33 mouse cellular contexts compared by ENCODE assay signal in genomic region chr3:107253925-107254324, GRCm38 (mm10). TPM values are rescaled to one million over a fixed set of nuclear protein-coding genes. Genes with fewer than 3 reads are reported as not detected.
A peak's percentile ranks its signal among the peaks of the same experiment; 100 is the strongest.
DNase-seq lines count a peak whose midpoint lies in the region; ATAC-seq and TF ChIP-seq lines count a peak whose summit lies in the region.
"Had no signal": no experiment of that assay in that cellular context is flagged by ENCODE, and none has a peak within 500 bp of the region (broad histone marks: within the 10 kb centered on the region; RNA-seq: fewer than 3 reads in every experiment).

No protein-coding gene starts in this region.

- H3K79me2 ChIP-seq in CH12.LX (replicated peaks; ENCODE audit: control insufficient read depth, extremely low read depth, insufficient read depth, poor library complexity, severe bottlenecking) (no peaks in the 10 kb centered on the region), MEL (ENCODE audit: control insufficient read depth, insufficient read depth, low read length, poor library complexity) (no peaks in the 10 kb centered on the region)

- TF ChIP-seq CTCF in CH12.LX (conservative IDR thresholded peaks at IDR 0.05 in 1 of 2, IDR thresholded peaks at IDR 0.05 in 1 of 2; ENCODE audit: low read depth in 2 of 2, low read length in 2 of 2) (no peak), MEL (IDR thresholded peaks at IDR 0.05 in 2 of 3, conservative IDR thresholded peaks at IDR 0.05 in 1 of 3; ENCODE audit: control insufficient read depth in 1 of 3, insufficient read depth in 1 of 3, low read depth in 2 of 3, low read length in 3 of 3, poor library complexity in 1 of 3, severe bottlenecking in 1 of 3) (no peak)

- TF ChIP-seq POLR2A in CH12.LX (IDR thresholded peaks at IDR 0.05; ENCODE audit: low read depth, low read length) (no peak), MEL (IDR thresholded peaks at IDR 0.05; ENCODE audit: control insufficient read depth in 1 of 2, insufficient read depth in 1 of 2, low read depth in 1 of 2, low read length in 2 of 2, poor library complexity in 1 of 2) (no peak)

- H3K9me3 ChIP-seq in CH12.LX (replicated peaks; ENCODE audit: low read length) = no peaks in the 10 kb centered on the region
- H3K9me3 ChIP-seq in MEL (replicated peaks; ENCODE audit: insufficient read depth, low read length) = no peaks in the 10 kb centered on the region
- H3K9me3 ChIP-seq in embryonic facial prominence, embryonic 10.5 days = no peaks in the 10 kb centered on the region
- H3K9me3 ChIP-seq: embryonic facial prominence, embryonic 12.5 days; embryonic facial prominence, embryonic 15.5 days; forebrain, embryonic 12.5 days; forebrain, embryonic 15.5 days; heart, embryonic 12.5 days; heart, embryonic 15.5 days had no signal

- peak; percentile 56; the same call in 1 of the 2 replicates for ATAC-seq in frontal cortex, adult (ENCODE audit: low TSS enrichment)
- ATAC-seq: forebrain, embryonic 15.5 days; hindbrain, postnatal 0 days; inflammation-experienced regulatory T-cells, adult 6 months; intestine, embryonic 16.5 days; Patski had no signal

- H3K4me1 ChIP-seq in CH12.LX (ENCODE audit: control insufficient read depth in 1 of 2, insufficient read depth in 2 of 2) (peaks cover 2 to 10% of the 10 kb centered on the region in 2 experiments; a peak in 3 of 4 replicates), MEL (ENCODE audit: control insufficient read depth in 1 of 2, insufficient read depth in 2 of 2, low read length in 2 of 2) (no peaks in the 10 kb centered on the region)
- 0 out of 2 replicates have a peak, but pooled peaks cover 11% of the 10 kb centered on the region for H3K4me1 ChIP-seq in embryonic facial prominence, embryonic 10.5 days
- H3K4me1 ChIP-seq: embryonic facial prominence, embryonic 15.5 days; forebrain, embryonic 12.5 days; heart, embryonic 12.5 days; heart, embryonic 15.5 days had no signal

- in situ Hi-C loops in CH12.LX (cut with MboI; ENCODE audit: low pct_ligation_motif_present, low pct_unique_long_range_greater_than_20kb, low sequenced_read_pairs) = no loop called here

- 82% methylated on average over 5 of the region's 5 CpGs for WGBS in embryonic facial prominence, embryonic 10.5 days

- dilution Hi-C loops in CH12.LX (cut with MboI; ENCODE audit: extremely low pct_ligation_motif_present, extremely low pct_unique_long_range_greater_than_20kb, low sequenced_read_pairs) = no loop called here

- TF ChIP-seq RAD21 in CH12.LX (IDR thresholded peaks at IDR 0.05; ENCODE audit: low read depth, low read length) (no peak), MEL (IDR thresholded peaks at IDR 0.05; ENCODE audit: low read depth, low read length) (no peak)

- peaks cover 3% of the 10 kb centered on the region for H3K27me3 ChIP-seq in CH12.LX (replicated peaks)
- peaks cover 9 to 10% of the 10 kb centered on the region in 2 experiments for H3K27me3 ChIP-seq in MEL (ENCODE audit: control insufficient read depth in 1 of 2, insufficient read depth in 2 of 2, low read length in 2 of 2)
- no peaks in the 10 kb centered on the region; the same call in 1 of the 2 replicates for H3K27me3 ChIP-seq in embryonic facial prominence, embryonic 10.5 days (replicated peaks; ENCODE audit: low read depth, poor library complexity, severe bottlenecking)
- H3K27me3 ChIP-seq: embryonic facial prominence, embryonic 15.5 days; forebrain, embryonic 12.5 days; forebrain, embryonic 15.5 days; heart, embryonic 12.5 days; heart, embryonic 15.5 days had no signal

- no peak for DNase-seq in frontal cortex, adult 2 months (ENCODE audit: extremely low spot score in 1 of 2, low spot score in 1 of 2)
- DNase-seq in CH12.LX (ENCODE audit: extremely low read depth) (no peak), MEL (ENCODE audit: low read depth, low spot score) (no peak)
- DNase-seq in telencephalon, adult 2 months (ENCODE audit: low read depth, low spot score) = peak; percentile 10
- DNase-seq in embryonic facial prominence, embryonic 10.5 days (ENCODE audit: low spot score) = no peak
- no peak for DNase-seq in embryo, embryonic 10 days (ENCODE audit: low spot score)
- DNase-seq: adrenal gland, adult 2 months; adrenal gland, postnatal 14 days; B cell, adult 2 months; cerebellum, adult 11-12 months; cerebellum, adult 8-10 months; cerebellum, postnatal 36 days; gastrocnemius, postnatal 25 days; heart, adult 18-20 months; heart, postnatal 10 days; heart, postnatal 4 days had no signal

- no peak overlapping the region for H3K27ac ChIP-seq in CH12.LX (ENCODE audit: insufficient read depth, low read depth)
- H3K27ac ChIP-seq in MEL (ENCODE audit: control insufficient read depth, low read depth, low read length) = no peak overlapping the region
- H3K27ac ChIP-seq in embryonic facial prominence, embryonic 10.5 days (replicated peaks) = no peak overlapping the region
- H3K27ac ChIP-seq: embryonic facial prominence, embryonic 12.5 days; embryonic facial prominence, embryonic 15.5 days; forebrain, embryonic 12.5 days; forebrain, embryonic 15.5 days; heart, embryonic 15.5 days; hindbrain, embryonic 14.5 days; hindbrain, postnatal 0 days had no signal

- H3K9ac ChIP-seq in CH12.LX (ENCODE audit: insufficient read depth, low read depth) (no peak overlapping the region), MEL (ENCODE audit: control insufficient read depth, low read depth, low read length, poor library complexity, severe bottlenecking) (no peak overlapping the region)
- H3K9ac ChIP-seq: embryonic facial prominence, embryonic 12.5 days; embryonic facial prominence, embryonic 15.5 days; forebrain, embryonic 12.5 days; forebrain, embryonic 15.5 days; heart, embryonic 12.5 days; heart, embryonic 15.5 days; hindbrain, embryonic 14.5 days had no signal

- no peak for TF ChIP-seq EP300 in CH12.LX (IDR thresholded peaks at IDR 0.05; ENCODE audit: low read length)
- TF ChIP-seq EP300 in MEL (IDR thresholded peaks at IDR 0.05; ENCODE audit: low read depth in 1 of 2, low read length in 2 of 2) = no peak

- H3K36me3 ChIP-seq in CH12.LX (replicated peaks in 1 of 2; ENCODE audit: control insufficient read depth in 1 of 2, insufficient read depth in 1 of 2, low read length in 1 of 2) (no peaks in the 10 kb centered on the region), MEL (ENCODE audit: control insufficient read depth in 1 of 2, insufficient read depth in 2 of 2, low read length in 2 of 2) (no peaks in the 10 kb centered on the region)
- H3K36me3 ChIP-seq in embryonic facial prominence, embryonic 10.5 days (replicated peaks) = no peaks in the 10 kb centered on the region
- H3K36me3 ChIP-seq: embryonic facial prominence, embryonic 12.5 days; embryonic facial prominence, embryonic 15.5 days; forebrain, embryonic 12.5 days; forebrain, embryonic 15.5 days; heart, embryonic 12.5 days; heart, embryonic 15.5 days had no signal

- H3K4me3 ChIP-seq in CH12.LX (replicated peaks in 1 of 3; ENCODE audit: low read depth in 2 of 3, low read length in 2 of 3, poor library complexity in 1 of 3) (no peak overlapping the region), MEL (ENCODE audit: control insufficient read depth in 1 of 2, insufficient read depth in 1 of 2, low read depth in 2 of 2, low read length in 2 of 2) (no peak overlapping the region)
- no peak overlapping the region for H3K4me3 ChIP-seq in embryonic facial prominence, embryonic 10.5 days
- H3K4me3 ChIP-seq: embryonic facial prominence, embryonic 12.5 days; embryonic facial prominence, embryonic 15.5 days; forebrain, embryonic 12.5 days; forebrain, embryonic 15.5 days; heart, embryonic 12.5 days; heart, embryonic 15.5 days had no signal

- no peak overlapping the region for H3K4me2 ChIP-seq in CH12.LX (ENCODE audit: insufficient read depth, low read depth, poor library complexity, severe bottlenecking)
- H3K4me2 ChIP-seq: embryonic facial prominence, embryonic 12.5 days; embryonic facial prominence, embryonic 15.5 days; forebrain, embryonic 12.5 days; forebrain, embryonic 15.5 days; heart, embryonic 12.5 days; heart, embryonic 15.5 days; hindbrain, embryonic 14.5 days had no signal

RNA-seq across cellular contexts. Expression of gene Prok1, which starts 14.4 kb away (rescaled TPM):
- polyA plus RNA-seq in frontal cortex, adult 2 months (2012; rRNA removed) = 0.14 and 0.42 TPM in 2 replicates
- total RNA-seq in CH12.LX (2012; rRNA removed) = not detected in 2 replicates
- total RNA-seq in CH12.LX (2014; rRNA removed) = not detected in 2 replicates
- polyA plus RNA-seq in CH12.LX (2012; ENCODE audit: insufficient read length, low read depth) = not detected in 2 replicates
- not detected in 2 replicates for total RNA-seq in MEL (2012; rRNA removed)
- polyA plus RNA-seq in MEL (2012; ENCODE audit: insufficient read depth in 1 of 2, insufficient read length in 2 of 2, low read depth in 1 of 2, low replicate concordance in 2 of 2, missing spikeins in 1 of 2) = not detected
- not detected in 2 replicates for polyA plus RNA-seq in embryonic facial prominence, embryonic 10.5 days (2016; fragmentation: Nextera tagmentation; extraction: Ambion mirVana)
- total RNA-seq: gastrocnemius, adult 8-10 months; gastrocnemius, postnatal 25 days; heart, postnatal 10 days had no signal
- polyA plus RNA-seq: adrenal gland, adult 2 months; embryonic facial prominence, embryonic 12.5 days; embryonic facial prominence, embryonic 15.5 days; forebrain, embryonic 12.5 days; forebrain, embryonic 15.5 days; heart, embryonic 12.5 days; heart, embryonic 15.5 days; hindbrain, embryonic 11.5 days; Patski had no signal

RNA-seq across cellular contexts. Expression of gene A630076J17Rik, which starts 23.5 kb away (rescaled TPM):
- not detected in 2 replicates for polyA plus RNA-seq in frontal cortex, adult 2 months (2012; rRNA removed)
- total RNA-seq in CH12.LX (2012; rRNA removed) (not detected in 2 replicates), CH12.LX (2014; rRNA removed) (not detected in 2 replicates), MEL (2012; rRNA removed) (not detected in 2 replicates)
- polyA plus RNA-seq in CH12.LX (2012; ENCODE audit: insufficient read length, low read depth) (not detected in 2 replicates), MEL (2012; ENCODE audit: insufficient read depth in 1 of 2, insufficient read length in 2 of 2, low read depth in 1 of 2, low replicate concordance in 2 of 2, missing spikeins in 1 of 2) (not detected)
- not detected in 2 replicates for polyA plus RNA-seq in embryonic facial prominence, embryonic 10.5 days (2016; fragmentation: Nextera tagmentation; extraction: Ambion mirVana)
- total RNA-seq: adrenal gland, adult 2 months; adrenal gland, postnatal 14 days; adrenal gland, postnatal 4 days; gastrocnemius, adult 8-10 months; gastrocnemius, postnatal 25 days; heart, adult 18-20 months; heart, postnatal 10 days; heart, postnatal 4 days; hindbrain, postnatal 0 days had no signal
- polyA plus RNA-seq: adrenal gland, adult 2 months; brain, embryonic 14.5 days; cortical plate, adult 2 months; embryonic facial prominence, embryonic 12.5 days; embryonic facial prominence, embryonic 15.5 days; forebrain, embryonic 12.5 days; forebrain, embryonic 15.5 days; heart, embryonic 12.5 days; hindbrain, embryonic 11.5 days; hindbrain, embryonic 14.5 days; hindbrain, postnatal 0 days; intestine, embryonic 16.5 days; Patski had no signal

RNA-seq across cellular contexts. Expression of gene Lamtor5, which starts 24.7 kb away (rescaled TPM):
- 117 and 121 TPM in 2 replicates for polyA plus RNA-seq in frontal cortex, adult 2 months (2012; rRNA removed)
- total RNA-seq in CH12.LX (2012; rRNA removed) = 119 and 142 TPM in 2 replicates
- 162 and 183 TPM in 2 replicates for total RNA-seq in CH12.LX (2014; rRNA removed)
- 113 and 137 TPM in 2 replicates for polyA plus RNA-seq in CH12.LX (2012; ENCODE audit: insufficient read length, low read depth)
- 129 TPM in 2 replicates for total RNA-seq in MEL (2012; rRNA removed)
- 100 to 1,000 TPM; 104 to 170 TPM for polyA plus RNA-seq in MEL (2012; ENCODE audit: insufficient read depth in 1 of 2, insufficient read length in 2 of 2, low read depth in 1 of 2, low replicate concordance in 2 of 2, missing spikeins in 1 of 2)
- 187 and 191 TPM in 2 replicates for polyA plus RNA-seq in embryonic facial prominence, embryonic 10.5 days (2016; fragmentation: Nextera tagmentation; extraction: Ambion mirVana)

RNA-seq across cellular contexts. Expression of gene Cym, which starts 32.4 kb away (rescaled TPM):
- polyA plus RNA-seq in frontal cortex, adult 2 months (2012; rRNA removed) = 0.27 and 0.30 TPM in 2 replicates
- total RNA-seq in CH12.LX (2012; rRNA removed) (not detected in 2 replicates), CH12.LX (2014; rRNA removed) (not detected in 2 replicates), MEL (2012; rRNA removed) (0.08 TPM in 1 of 2 replicates, not detected in the other)
- polyA plus RNA-seq in CH12.LX (2012; ENCODE audit: insufficient read length, low read depth) (not detected in 2 replicates), MEL (2012; ENCODE audit: insufficient read depth in 1 of 2, insufficient read length in 2 of 2, low read depth in 1 of 2, low replicate concordance in 2 of 2, missing spikeins in 1 of 2) (not detected)
- polyA plus RNA-seq in embryonic facial prominence, embryonic 10.5 days (2016; fragmentation: Nextera tagmentation; extraction: Ambion mirVana) = 0.11 TPM in 1 of 2 replicates, not detected in the other
- total RNA-seq: adrenal gland, postnatal 14 days; gastrocnemius, adult 8-10 months; gastrocnemius, postnatal 25 days; heart, adult 18-20 months; heart, postnatal 10 days; heart, postnatal 4 days had no signal
- polyA plus RNA-seq: forebrain, embryonic 12.5 days; hindbrain, embryonic 11.5 days; hindbrain, embryonic 14.5 days; hindbrain, postnatal 0 days; Patski had no signal

RNA-seq across cellular contexts. Expression of gene Slc16a4, which starts 37.1 kb away (rescaled TPM):
- 3.3 and 3.4 TPM in 2 replicates for polyA plus RNA-seq in frontal cortex, adult 2 months (2012; rRNA removed)
- total RNA-seq in CH12.LX (2012; rRNA removed) (0.08 TPM in 1 of 2 replicates, not detected in the other), CH12.LX (2014; rRNA removed) (not detected in 2 replicates), MEL (2012; rRNA removed) (0.04 TPM in 1 of 2 replicates, not detected in the other)
- polyA plus RNA-seq in CH12.LX (2012; ENCODE audit: insufficient read length, low read depth) (0.45 and 0.60 TPM in 2 replicates), MEL (2012; ENCODE audit: insufficient read depth in 1 of 2, insufficient read length in 2 of 2, low read depth in 1 of 2, low replicate concordance in 2 of 2, missing spikeins in 1 of 2) (under 1 TPM in 1 of 2 experiments, not detected in 1; 0.65 TPM)
- polyA plus RNA-seq in embryonic facial prominence, embryonic 10.5 days (2016; fragmentation: Nextera tagmentation; extraction: Ambion mirVana) = 2.1 and 2.5 TPM in 2 replicates
